Mouse (Mus musculus): ENCODE data around the gene S100a10.

The S100a10 gene

GRCm38 (mm10) chr3:93547099-93547648 is 7.7 kb upstream of the S100a10 start:
- DNase-seq (ENCODE audit: low spot score in 2 of 2), result peak in 1 of 2 experiments; percentile 87

GRCm38 (mm10) chr3:93547749-93548540 is 6.9 kb upstream of the S100a10 start:
- no peak for DNase-seq (ENCODE audit: low spot score in 2 of 2)

- DNase-seq (ENCODE audit: low spot score in 2 of 2), result no peak
Measured at GRCm38 (mm10) chr3:93548541-93549266, 6.2 kb upstream of the S100a10 start.

GRCm38 (mm10) chr3:93549986-93550385 is 4.9 kb upstream of the S100a10 start:
- DNase-seq (ENCODE audit: low spot score in 2 of 2), result no peak

- no peak for DNase-seq (ENCODE audit: low spot score in 2 of 2)
Measured at GRCm38 (mm10) chr3:93551950-93552901, 2.7 kb upstream of the S100a10 start.

GRCm38 (mm10) chr3:93553311-93553710 is 1.6 kb upstream of the S100a10 start:
- DNase-seq (ENCODE audit: low spot score in 2 of 2), result no peak

- no peak for DNase-seq (ENCODE audit: low spot score in 2 of 2)
Measured at GRCm38 (mm10) chr3:93553765-93554378, 1.0 kb upstream of the S100a10 start.

GRCm38 (mm10) chr3:93554379-93554980 is 400 bp upstream of the S100a10 start:
- DNase-seq (ENCODE audit: low spot score in 2 of 2), result no peak

GRCm38 (mm10) chr3:93555878-93556254 is 986 bp downstream of the S100a10 start:
- no peak for DNase-seq (ENCODE audit: low spot score in 2 of 2)

- no peak for DNase-seq (ENCODE audit: low spot score in 2 of 2)
Measured at GRCm38 (mm10) chr3:93556599-93556998, 1.7 kb downstream of the S100a10 start.

GRCm38 (mm10) chr3:93557471-93557870 is 2.6 kb downstream of the S100a10 start:
- DNase-seq (ENCODE audit: low spot score in 2 of 2), result no peak

- no peak for DNase-seq (ENCODE audit: low spot score in 2 of 2)
Measured at GRCm38 (mm10) chr3:93559961-93560360, 5.1 kb downstream of the S100a10 start.

- no peak for DNase-seq (ENCODE audit: low spot score in 2 of 2)
Measured at GRCm38 (mm10) chr3:93562372-93562771, 7.5 kb downstream of the S100a10 start.

GRCm38 (mm10) chr3:93563216-93563615 is 8.3 kb downstream of the S100a10 start:
- DNase-seq (ENCODE audit: low spot score in 2 of 2), result peak in 1 of 2 experiments; percentile 44

- no peak for DNase-seq (ENCODE audit: low spot score in 2 of 2)
Measured at GRCm38 (mm10) chr3:93566892-93567291, 12.0 kb downstream of the S100a10 start.

GRCm38 (mm10) chr3:93567721-93568120 is 12.8 kb downstream of the S100a10 start:
- no peak for DNase-seq (ENCODE audit: low spot score in 2 of 2)

- peak; percentile 18 to 46 for DNase-seq (ENCODE audit: low spot score in 2 of 2)
Measured at GRCm38 (mm10) chr3:93568428-93569040, 13.7 kb downstream of the S100a10 start.

- no peak for DNase-seq (ENCODE audit: low spot score in 2 of 2)
Measured at GRCm38 (mm10) chr3:93569046-93569445, 14.2 kb downstream of the S100a10 start.

GRCm38 (mm10) chr3:93572058-93572791 is 17.3 kb downstream of the S100a10 start:
- DNase-seq (ENCODE audit: low spot score in 2 of 2), result no peak
